Mouse (Mus musculus) cortical plate, adult 2 months (tissue): ENCODE results near the gene Axdnd1. TPM values are rescaled to one million over a fixed set of nuclear protein-coding genes. Genes with fewer than 3 reads are reported as not detected.

Experiments
- H3K27ac ChIP-seq: fragments of 200-500 bp; 2 replicates; pipeline ENCODE4 v1.5.1; 2012; ENCODE audit warnings: low read length, control low read depth, inconsistent platforms; ENCODE audit not compliant: insufficient read depth
- H3K4me1 ChIP-seq: fragments of 200-500 bp; 2 replicates; pipeline ENCODE4 v1.6.1; 2011; ENCODE audit warnings: low read length; ENCODE audit not compliant: control insufficient read depth, insufficient read depth
- H3K4me3 ChIP-seq: fragments of 200-500 bp; 2 replicates; pipeline ENCODE4 v1.5.1; 2011; ENCODE audit warnings: mild to moderate bottlenecking, low read length, control low read depth; ENCODE audit not compliant: insufficient read depth
- CTCF ChIP-seq: fragments of 200-500 bp; IDR thresholded peaks from 2 replicates; pipeline ENCODE4 v1.5.1; 2011; ENCODE audit warnings: mild to moderate bottlenecking, control low read depth, low read length; ENCODE audit not compliant: insufficient read depth; ENCODE audit errors: extremely low read depth
- POLR2A ChIP-seq: fragments of 200-500 bp; IDR thresholded peaks from 2 replicates; pipeline ENCODE4 v1.6.1; 2011; ENCODE audit warnings: mild to moderate bottlenecking, low read length, control low read depth; ENCODE audit not compliant: insufficient read depth; ENCODE audit errors: extremely low read depth
- polyA plus RNA-seq: library from polyadenylated mRNA; depleted of rRNA; stranded (reverse); fragments of >200 nt; gene quantifications from 2 replicates; pipeline ENCODE4 v1.2.3, GENCODE M21; 2012; rRNA removed

Gene Axdnd1
- polyA plus RNA-seq, result 0.49 and 0.77 TPM in 2 replicates

DNA sequence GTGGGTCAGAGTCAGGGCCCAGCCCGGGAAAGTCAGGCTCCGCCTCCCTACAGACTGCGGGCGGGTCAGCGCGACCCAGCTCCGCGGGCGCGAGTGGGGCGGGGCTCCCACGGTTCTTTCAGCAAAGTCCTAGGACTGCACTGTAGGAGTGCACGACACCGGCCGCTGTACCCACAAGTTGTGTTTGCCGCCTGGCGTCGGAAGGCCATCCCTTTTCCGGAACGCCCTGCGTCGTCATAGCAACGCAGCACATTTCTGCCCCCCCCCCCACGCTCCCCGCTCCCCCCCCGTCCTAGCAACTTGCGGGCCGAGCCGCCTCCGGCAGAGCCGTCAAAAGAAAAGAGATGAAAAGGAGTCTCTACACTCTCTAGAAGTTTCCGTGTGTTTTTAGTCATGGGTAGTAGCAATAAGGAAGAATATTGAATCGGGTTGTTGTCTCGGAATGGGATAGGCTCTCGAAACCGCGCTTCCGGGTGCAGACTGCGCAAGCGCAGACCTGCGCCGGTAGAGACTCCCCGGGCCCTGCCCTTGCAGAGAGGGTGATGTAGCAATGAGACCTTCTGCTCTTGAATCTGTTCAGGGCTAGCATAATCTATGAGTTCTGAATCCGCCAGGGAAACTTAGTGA lies at the start of gene Axdnd1:
TSS of gene Axdnd1 (minus strand) at position 489 of the 627 bp plus-strand sequence.
- TF ChIP-seq POLR2A (peak; percentile 75), CTCF (no peak)
- Histone ChIP-seq H3K4me1 (no peaks in the 10 kb centered on the region), H3K4me3 (peak within 1 kb of the TSS; percentile 60), H3K27ac (no peak within 1 kb of the TSS)

DNA sequence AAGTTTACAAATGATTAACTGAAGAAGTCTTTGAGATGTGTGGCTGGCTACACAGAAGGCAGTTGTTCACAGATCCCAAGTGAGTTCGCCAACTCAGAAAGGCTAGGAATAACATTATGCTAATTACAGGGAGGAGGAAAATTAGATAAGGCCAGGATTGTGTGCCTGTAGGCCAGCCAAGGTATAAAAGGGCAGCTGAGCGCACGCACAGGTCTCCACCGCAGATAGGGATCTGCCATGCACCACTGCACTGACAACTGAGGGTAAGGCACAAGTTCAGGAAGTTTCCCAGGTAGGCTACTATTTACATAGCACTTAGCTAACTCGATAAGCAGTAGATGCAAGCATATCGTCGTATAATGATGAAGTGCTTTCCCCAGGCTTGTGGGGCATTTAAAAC lies 49.6 kb upstream of the Axdnd1 start:
- Histone ChIP-seq H3K27ac (no peak overlapping the region), H3K4me1 (peaks cover 2% of the 10 kb centered on the region; the same call in 1 of the 2 replicates), H3K4me3 (no peak overlapping the region)
- no peak for TF ChIP-seq POLR2A
- no peak for TF ChIP-seq CTCF

DNA sequence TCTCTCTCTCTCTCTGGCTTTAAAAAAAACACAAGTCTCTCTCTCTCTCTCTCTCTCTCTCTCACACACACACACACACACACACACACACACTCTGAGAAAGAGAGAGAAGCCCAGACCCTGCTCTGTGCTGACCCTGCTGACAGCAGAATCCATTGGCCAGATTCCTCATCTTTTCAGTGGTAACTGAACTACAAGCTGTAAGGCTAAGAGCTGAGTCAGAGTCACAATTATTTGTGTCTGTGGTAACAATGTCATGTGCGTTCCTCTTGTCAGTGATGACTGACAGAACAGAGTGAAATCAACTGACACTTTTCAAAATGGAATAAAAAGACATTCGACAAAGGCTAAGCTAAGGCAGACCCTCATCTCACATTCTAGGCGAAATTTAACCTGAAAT lies 47.6 kb upstream of the Axdnd1 start:
- H3K4me1 ChIP-seq, result peaks cover 2% of the 10 kb centered on the region; the same call in 1 of the 2 replicates
- H3K27ac ChIP-seq, result no peak overlapping the region
- no peak overlapping the region for H3K4me3 ChIP-seq
- TF ChIP-seq CTCF (no peak), POLR2A (no peak)

DNA sequence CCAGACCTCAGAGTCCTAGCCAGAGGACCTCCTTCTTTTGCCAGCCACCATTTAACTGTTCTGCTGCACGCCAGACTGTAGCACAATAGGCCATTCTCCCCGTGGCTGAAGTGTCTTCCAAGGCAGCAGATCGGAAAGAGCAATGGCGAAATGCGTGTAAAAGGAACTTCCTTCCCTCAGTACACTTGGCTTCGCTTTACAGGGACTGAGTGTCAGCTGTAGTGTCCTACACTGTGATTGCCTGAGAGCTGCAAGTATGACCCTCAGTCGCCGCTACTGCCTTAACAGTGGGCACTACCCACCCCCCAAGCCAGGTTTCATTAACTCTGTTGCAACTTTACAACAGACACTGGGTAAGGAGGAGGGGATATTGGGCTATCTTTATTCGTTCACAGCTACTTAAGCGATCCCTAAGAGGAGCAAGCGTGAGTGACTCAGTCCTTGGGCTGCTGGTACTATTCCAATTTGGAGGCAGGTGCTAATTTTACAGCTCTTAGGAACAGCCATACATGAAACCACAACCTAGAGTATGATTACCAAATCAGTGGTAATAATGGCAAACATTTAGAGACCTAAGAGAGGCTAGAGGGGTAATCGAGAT lies 46.8 kb upstream of the Axdnd1 start:
- TF ChIP-seq POLR2A, result no peak
- no peak for TF ChIP-seq CTCF
- Histone ChIP-seq H3K4me3 (no peak overlapping the region), H3K4me1 (peaks cover 2% of the 10 kb centered on the region; the same call in 1 of the 2 replicates), H3K27ac (no peak overlapping the region)

DNA sequence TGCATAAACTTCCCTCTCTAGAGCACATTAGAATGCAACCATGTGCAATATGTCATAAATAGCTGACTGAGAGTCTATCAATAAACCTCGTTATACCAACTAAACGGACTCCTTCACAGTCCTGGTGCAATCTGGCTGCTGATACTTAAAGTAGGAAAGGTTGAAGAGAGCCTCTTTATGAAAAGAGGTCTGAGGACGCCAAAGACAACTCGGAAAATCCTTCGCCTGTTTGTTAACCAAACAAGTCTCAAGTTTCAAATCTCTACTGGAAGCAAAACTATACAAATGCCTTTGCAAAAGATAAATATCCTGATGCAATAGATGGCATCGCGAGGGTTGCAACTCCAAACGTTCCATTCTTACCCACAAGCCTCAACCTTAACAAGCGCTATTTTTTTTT lies 44.0 kb upstream of the Axdnd1 start:
- Histone ChIP-seq H3K4me1 (peaks cover 2% of the 10 kb centered on the region; the same call in 1 of the 2 replicates), H3K4me3 (no peak overlapping the region), H3K27ac (no peak overlapping the region)
- no peak for TF ChIP-seq CTCF
- no peak for TF ChIP-seq POLR2A

DNA sequence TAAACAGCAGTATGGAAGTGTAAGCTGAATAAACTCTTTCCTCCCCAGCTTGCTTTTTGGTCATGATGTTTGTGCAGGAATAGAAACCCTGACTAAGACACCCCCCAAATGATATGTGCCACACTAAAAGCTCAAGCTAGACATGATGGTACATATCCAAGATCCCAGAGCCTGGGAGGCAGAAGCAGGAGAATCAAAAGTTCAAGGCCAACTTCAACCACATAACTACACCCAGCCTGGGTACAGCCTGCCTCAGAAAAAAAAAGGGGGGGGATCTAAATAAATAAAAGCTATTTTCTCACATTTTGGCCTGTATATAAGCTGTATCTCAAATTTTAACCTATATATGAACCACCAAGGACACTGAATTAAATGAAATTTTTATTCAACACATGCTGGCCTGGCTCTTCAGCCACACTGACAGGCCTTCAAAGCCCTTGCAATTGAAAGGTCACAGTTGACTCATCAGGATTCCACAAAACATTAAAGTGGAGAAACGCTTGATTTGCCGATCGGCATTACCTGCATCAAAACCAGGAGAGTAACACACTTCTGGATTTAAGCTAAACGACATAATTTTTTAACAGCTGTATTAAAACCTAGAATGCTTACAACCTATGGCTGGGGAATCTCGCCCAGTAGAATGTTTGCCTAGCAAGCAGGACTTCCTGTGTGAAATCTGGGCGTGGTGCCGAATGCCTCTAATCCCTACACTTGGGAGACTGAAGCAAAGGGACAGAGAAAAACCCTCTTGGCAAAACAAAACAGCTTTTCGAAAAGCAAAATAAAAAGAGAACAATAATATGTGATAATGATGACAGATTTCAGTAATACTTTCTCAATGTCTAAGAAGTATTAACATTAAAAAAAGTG lies 43.3 kb upstream of the Axdnd1 start:
- no peak for TF ChIP-seq POLR2A
- no peak for TF ChIP-seq CTCF
- H3K4me3 ChIP-seq, result no peak overlapping the region
- no peak overlapping the region for H3K27ac ChIP-seq
- H3K4me1 ChIP-seq, result peaks cover 2% of the 10 kb centered on the region; the same call in 1 of the 2 replicates

DNA sequence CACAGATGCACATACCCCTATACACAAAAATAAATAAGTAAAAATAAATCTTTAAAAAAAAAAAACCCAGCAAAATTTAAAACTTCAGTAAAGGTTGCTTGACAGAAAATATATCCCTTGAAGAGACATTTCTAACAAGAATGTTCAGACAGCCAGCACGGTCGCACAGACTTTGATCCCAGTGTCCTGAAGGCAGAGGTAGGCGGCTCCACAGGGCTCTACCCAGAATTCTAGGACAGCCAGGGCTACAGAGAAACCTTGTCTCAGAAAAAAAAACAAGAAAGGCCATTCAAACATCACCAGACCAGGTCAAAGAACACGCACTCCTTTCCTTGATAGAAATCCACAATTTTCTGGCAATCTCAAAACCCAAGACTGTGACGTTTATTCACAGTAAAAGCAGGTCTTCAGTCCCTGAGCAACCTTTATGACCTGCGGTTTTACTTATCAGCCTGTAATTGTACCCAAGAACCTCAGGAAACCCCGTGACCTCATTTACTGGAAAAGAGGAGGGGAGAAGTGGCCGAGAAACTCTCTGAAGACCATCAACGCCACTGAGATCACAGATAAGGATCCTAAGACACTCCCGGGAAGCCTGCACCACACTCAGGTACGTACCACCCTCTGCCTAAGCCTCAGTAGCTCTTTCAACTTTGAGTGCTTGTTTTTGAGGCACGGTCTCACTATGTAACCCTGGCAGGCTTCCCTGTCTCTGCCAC lies 41.5 kb upstream of the Axdnd1 start:
- Histone ChIP-seq H3K4me3 (no peak overlapping the region), H3K4me1 (no peaks in the 10 kb centered on the region), H3K27ac (no peak overlapping the region)
- TF ChIP-seq CTCF, result no peak
- TF ChIP-seq POLR2A, result no peak

DNA sequence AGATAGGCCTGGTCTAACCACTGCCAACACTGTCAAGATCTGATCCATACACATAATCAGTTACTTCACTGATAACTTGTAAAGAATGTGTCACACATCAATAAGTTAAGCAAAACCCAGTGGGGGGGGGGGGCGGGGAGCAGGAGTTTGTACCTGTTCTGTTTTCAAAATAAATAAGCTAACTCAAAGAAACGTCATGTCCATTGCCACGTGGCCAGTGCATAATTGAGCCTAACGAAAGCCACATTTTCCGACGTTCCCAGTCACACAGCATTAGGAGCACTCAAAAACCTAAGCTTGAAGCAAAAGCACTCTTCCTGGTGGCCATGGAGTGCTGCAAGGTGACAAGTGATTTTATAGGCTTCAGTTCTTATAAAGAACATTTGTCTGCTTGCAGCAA lies 40.1 kb upstream of the Axdnd1 start:
- Histone ChIP-seq H3K4me3 (no peak overlapping the region), H3K27ac (no peak overlapping the region), H3K4me1 (no peaks in the 10 kb centered on the region)
- TF ChIP-seq POLR2A, result no peak
- TF ChIP-seq CTCF, result no peak

DNA sequence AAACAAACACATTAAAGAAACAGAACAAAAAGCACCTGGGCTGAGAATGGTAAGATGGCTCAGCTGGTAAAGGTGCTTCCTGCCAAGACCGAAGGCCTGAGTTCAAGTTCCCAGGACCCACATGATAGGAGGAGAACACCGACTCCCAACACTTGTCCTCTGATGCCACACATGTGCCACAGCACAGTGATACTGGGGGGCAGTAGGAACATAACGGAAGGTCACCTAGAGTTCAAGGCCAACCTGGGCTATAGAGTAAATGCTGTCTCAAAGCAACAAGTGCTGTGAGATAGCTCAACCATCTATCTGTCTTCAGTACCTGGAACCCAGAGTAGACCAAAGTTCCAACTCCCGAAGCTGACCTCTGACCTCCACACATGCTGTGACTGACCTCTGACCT lies 39.3 kb upstream of the Axdnd1 start:
- H3K27ac ChIP-seq, result no peak overlapping the region
- no peak for TF ChIP-seq CTCF
- no peak overlapping the region for H3K4me3 ChIP-seq
- H3K4me1 ChIP-seq, result no peaks in the 10 kb centered on the region
